Mouse (Mus musculus): ENCODE results near the gene Tulp2.
"Not testable (repeated sequence)": the region's sequence is repeated elsewhere in the genome, so short reads cannot be mapped to it uniquely, and the experiment has no call there.

The Tulp2 gene

DNA sequence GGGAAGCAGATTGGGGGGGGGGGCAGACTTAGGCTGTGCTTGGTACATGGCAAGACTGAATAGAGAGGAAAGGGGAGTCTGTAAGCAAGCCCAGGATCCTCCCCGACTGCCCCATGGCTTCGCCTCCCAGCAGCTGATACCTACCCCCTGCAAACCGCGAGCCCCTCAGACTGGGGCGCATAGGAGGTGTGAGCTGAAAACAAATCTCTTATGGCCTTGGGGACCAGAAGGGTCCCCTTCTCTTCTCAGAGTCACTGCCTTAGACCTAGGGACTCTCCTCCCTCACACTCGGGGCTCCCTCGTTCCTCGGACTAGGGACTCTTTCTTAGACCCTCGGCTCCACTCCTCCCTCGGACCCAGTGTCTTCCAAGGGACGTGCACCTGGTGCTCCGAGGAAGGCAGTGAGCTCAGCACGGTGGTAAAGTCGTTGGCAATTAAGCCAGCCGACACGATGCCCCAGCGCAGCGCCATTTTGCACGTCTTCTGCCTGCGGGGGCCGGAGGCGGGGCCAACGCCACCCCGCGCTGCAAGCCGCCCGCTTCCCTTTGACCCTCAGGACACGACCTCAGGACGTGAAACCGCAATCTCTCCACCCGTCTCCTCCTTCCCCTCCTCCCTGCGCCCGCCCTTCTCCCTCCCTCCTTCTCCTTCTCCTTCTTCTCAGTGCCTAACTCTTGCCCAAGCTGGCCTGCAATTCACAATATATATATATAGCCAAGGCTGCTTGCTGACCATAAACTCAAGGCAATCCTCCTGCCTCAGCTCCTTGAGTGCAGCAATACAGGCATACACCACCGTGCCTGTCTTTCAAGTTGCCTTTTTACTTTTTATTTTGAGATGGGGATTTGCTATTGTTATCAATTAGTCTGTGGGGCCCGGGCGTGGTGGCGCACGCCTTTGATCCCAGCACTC is 6.9 kb downstream of the Tulp2 start, which contains the start of gene Dhdh:
Dhdh (minus strand) TSS at position 513 of the 912 bp plus-strand sequence.
- peak; percentile 63 for DNase-seq

DNA sequence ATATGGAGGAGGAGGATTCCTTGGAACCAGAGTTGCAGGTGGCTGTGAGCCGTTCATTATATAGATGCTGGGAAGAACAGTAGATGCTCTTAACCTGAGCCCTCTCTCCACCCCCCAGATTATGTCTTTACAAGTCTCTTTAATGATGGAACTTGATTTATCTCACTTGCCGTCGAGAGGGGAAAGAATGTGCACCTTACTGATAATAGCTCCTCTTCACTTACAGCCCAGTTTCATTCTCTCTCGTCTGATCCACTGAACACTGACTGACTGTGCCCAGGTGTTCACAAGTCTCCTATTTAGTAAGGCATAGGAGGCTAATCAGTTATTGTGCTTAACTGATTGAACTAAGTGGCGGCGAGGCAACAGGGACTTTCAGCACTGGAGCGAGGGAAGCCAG is 7.9 kb downstream of the Tulp2 start:
- no peak for DNase-seq

- no peak for DNase-seq
These were observed 9.1 kb downstream of the Tulp2 start for GRCm38 (mm10) chr7:45490822-45491221.

DNA sequence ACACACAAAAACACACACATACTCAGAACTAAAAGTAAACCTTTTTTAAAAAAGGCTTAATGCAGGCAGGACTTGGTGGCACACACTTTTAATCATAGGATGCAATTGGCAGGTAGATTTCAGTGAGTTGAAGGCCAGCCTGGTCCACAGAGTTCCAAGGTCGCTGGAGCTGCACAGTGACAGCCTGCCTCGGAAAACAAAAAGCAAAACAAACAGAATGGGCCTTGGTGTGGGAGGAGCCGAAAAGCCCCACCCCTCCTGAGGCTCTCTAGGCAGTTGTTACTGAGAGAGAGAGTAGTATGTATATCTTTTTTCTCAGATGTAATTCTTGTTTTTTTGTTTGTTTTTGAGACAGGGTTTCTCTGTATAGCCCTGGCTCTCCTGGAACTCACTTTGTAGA is 9.6 kb downstream of the Tulp2 start:
- peak; percentile 54 for DNase-seq

GRCm38 (mm10) chr7:45492225-45492844 is 10.7 kb downstream of the Tulp2 start:
- DNase-seq: no peak

DNA sequence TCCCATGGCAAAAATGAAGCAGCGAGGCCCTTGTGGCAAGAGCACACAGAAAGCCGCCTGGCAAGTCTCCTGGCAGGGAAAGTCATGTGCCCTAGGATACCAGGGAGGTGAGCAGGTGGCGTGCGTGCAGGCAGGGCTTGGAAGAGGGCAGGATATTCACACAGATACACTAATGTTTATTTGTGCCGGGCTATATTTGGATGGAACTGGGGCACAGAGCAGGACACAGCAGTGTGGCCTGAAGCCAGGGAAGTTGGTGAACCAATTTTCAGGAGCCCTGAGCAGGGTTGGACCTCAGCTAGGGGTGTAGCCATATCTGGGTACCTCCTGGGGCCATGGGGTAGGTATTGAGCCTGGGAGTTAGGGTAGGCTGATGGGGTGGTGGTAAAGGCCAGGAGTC is 11.3 kb downstream of the Tulp2 start:
- no peak for DNase-seq

GRCm38 (mm10) chr7:45494548-45494947 is 12.9 kb downstream of the Tulp2 start:
- no peak for DNase-seq

DNA sequence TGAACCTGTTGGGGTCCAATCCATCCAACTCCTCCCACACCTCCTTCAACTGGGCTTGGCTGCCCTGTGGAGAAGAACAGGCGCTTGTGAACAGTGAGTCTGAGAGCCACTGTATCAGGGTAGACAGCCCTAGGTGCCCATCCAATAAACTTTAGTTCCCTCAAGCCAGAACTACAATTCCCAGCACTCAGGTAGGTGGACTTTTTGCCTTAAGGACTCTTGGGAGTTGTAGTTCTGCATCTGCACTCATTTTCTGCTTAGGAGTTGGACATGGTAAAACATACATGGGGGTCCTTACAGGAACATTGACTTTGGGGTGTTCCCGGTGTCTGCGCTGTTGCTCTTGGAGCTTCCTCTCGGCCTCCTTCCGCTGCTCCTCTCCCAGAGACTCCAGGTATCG is 16.8 kb downstream of the Tulp2 start:
- DNase-seq: no peak

DNA sequence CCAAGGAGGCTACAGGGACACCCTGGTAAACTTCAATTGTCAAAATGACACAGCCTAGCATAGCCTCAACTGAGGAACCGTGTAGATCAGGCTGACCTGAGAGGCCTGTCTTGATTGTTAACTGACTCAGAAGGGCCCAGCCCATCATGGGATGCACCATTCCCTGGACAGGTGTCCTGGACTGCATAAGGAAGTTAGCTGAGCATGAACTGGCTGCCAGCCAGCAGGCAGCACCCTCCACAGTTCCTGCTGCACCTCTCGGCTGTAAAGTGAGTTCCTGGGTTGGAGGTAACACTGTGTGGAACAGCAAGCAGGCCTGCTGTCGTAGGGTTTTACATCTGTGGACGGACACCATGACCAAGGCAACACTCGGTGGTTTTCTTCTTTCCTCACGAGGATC is 25.9 kb downstream of the Tulp2 start:
- DNase-seq: peak; percentile 40

- DNase-seq: no peak
These were observed 26.9 kb downstream of the Tulp2 start for GRCm38 (mm10) chr7:45508561-45508960.

DNA sequence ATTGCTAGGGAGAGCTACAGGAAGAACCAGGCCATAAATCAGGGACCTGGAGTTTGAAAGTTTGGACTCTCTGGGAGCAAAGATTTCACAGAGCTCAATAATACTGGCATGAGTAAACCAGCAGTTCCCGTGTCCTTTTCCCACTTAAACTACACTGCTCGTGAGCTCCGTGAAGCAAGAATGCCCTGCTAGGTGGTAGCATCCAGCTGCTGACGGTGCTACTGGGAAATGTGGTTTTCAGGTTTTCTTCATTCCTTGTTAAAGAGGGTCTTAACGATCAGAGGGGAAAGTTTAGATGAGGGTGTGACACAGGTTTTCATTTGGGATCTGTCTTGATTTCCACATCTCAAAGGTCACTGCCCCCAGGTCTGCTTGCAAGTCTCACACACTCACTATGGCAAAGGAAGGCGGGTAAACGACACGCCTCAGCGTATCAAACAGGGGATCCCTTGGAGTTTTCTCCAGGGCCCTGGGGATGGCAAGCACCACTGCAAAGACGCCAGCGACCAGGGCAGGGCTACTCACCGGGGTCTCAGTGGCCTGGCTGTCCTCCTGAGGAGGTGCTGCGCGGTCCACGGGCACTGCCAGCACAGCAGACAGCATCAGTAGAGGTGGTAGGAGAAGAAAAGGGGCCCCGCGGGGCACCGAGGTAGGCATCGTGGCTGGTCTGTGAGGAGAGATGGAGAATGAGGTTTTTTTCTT is 27.7 kb downstream of the Tulp2 start:
- peak; percentile 26 for DNase-seq

- peak; percentile 97 for DNase-seq
These were observed 28.5 kb downstream of the Tulp2 start, which contains the start of gene Nucb1 for GRCm38 (mm10) chr7:45509912-45510787. Gene Nucb1, minus strand, starts transcription at chr7:45510406.

DNA sequence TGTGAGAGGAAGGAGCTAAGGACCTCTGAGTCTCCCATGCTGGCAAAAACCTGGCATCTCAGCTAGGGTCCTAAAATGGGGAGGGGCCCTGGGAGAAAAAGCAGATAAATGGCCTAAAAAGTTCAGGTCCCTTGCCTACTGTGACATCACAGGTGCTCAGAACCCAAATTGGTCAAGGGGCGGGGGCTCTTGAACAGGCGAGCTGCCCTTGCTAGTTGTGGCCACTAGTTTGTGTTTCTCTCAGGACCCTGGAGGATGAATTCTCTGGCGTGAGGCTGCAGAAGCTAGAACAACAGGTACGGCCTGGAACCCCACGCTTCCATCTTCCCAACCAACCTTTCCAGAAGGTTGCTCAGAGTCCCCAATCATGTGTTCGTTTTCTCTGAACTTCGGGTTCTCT is 32.7 kb downstream of the Tulp2 start:
- DNase-seq: no peak

GRCm38 (mm10) chr7:45515436-45515835 is 33.8 kb downstream of the Tulp2 start:
- DNase-seq: no peak

- not testable (repeated sequence) for DNase-seq
These were observed 35.2 kb downstream of the Tulp2 start for GRCm38 (mm10) chr7:45516846-45517245.

- DNase-seq: no peak
These were observed 36.9 kb downstream of the Tulp2 start for GRCm38 (mm10) chr7:45518618-45519017.

- DNase-seq: no peak
These were observed 37.9 kb downstream of the Tulp2 start for GRCm38 (mm10) chr7:45519345-45520120.

- no peak for DNase-seq
These were observed 38.9 kb downstream of the Tulp2 start for GRCm38 (mm10) chr7:45520605-45521004.

DNA sequence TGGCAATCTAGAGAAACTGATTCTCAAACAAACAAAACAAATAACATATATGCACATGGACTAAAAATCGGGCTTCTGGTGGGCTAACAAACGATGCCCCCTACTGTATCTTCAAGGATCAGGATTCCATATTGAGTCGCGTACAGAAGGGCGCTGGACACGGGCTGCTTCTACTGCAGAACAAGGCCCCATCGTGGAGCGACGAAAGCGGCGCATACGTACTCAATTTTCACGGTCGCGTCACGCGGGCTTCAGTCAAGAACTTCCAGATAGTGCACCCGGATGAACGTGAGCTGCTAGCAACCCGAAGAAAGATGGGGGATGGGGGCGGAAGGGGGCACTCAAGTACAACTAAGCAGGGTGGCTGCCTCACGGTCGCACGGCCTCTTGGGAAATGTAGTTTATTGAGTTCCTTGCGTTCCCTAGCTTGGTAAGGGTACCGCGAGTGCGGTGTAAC is 40.1 kb downstream of the Tulp2 start:
- peak; percentile 92 for DNase-seq

DNA sequence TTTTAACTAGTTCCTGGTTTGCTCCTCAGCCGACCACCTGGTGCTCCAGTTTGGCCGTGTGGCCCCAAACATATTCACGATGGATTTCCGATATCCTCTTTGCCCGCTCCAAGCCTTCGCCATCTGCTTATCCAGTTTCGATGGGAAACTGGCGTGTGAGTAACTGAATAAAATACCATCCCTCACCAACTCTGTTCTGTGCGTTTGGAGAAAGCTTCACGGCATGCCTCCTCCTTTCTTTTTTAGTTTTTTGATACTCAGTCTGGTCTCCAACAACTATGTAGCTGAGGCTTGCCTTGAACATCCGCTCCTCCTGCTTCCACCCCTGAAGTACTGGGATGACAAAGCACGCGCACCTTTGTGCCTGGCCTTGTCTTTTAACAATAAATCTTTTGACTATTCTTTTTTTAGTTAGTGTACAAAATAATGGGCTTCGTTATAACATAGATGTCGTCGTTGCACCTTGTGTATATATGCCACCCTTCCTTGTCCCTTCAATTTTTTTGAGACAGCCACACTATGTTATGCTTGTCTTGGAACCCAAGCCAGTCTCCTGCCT is 40.6 kb downstream of the Tulp2 start:
- DNase-seq: no peak
